Mouse (Mus musculus): ENCODE data around the gene Tpmt. TPM values are rescaled to one million over a fixed set of nuclear protein-coding genes. Genes with fewer than 3 reads are reported as not detected.

Gene Tpmt
- polyA plus RNA-seq, 1 experiment from 2014 or later: 28.4 TPM

- peaks cover 25% of the 10 kb centered on the region; the same call in 1 of the 2 replicates for H3K36me3 ChIP-seq (ENCODE audit: insufficient read depth)
- no peak overlapping the region for H3K4me2 ChIP-seq
- no peak for DNase-seq
- no peak for TF ChIP-seq CTCF (IDR thresholded peaks at IDR 0.05; ENCODE audit: low read depth)
- no peak for ATAC-seq (ENCODE audit: insufficient read depth)
- no peaks in the 10 kb centered on the region for H3K27me3 ChIP-seq (ENCODE audit: insufficient read depth, low read length)
- no peak overlapping the region for H3K9ac ChIP-seq
- no peak overlapping the region for H3K4me3 ChIP-seq (ENCODE audit: low read depth, low read length)
- no peaks in the 10 kb centered on the region for H3K4me1 ChIP-seq (ENCODE audit: insufficient read depth)
- H3K9me3 ChIP-seq (ENCODE audit: low read depth, low read length): no peaks in the 10 kb centered on the region
- WGBS: 92% methylated on average over 5 of the region's 5 CpGs
- no peak overlapping the region for H3K27ac ChIP-seq (ENCODE audit: low read depth)
These were observed 12.2 kb upstream of the Tpmt start for GRCm38 (mm10) chr13:47056781-47057180.

DNA sequence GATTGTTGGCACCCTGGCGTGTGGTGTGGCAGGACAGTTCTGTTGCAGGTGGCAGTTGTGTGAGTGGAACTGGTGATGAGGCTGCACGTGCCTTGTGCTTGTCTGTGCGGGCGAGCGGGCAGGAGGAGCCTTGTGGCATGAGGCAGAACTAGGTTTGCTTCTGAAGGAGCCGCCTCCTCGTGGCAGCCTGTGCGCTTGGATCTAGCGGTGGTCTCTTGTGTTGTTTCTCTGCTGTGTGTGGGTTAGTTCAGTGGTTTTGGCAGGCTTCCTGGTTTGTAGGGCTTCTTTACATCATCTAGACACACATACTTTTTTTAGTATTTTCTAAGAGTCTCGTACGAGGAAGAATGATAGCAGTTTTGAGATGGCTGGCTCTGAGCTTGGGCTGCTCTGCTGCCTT lies 11.6 kb upstream of the Tpmt start:
- H3K9me3 ChIP-seq (ENCODE audit: low read depth, low read length): no peaks in the 10 kb centered on the region
- no peaks in the 10 kb centered on the region for H3K4me1 ChIP-seq (ENCODE audit: insufficient read depth)
- no peak overlapping the region for H3K4me3 ChIP-seq (ENCODE audit: low read depth, low read length)
- ATAC-seq (ENCODE audit: insufficient read depth) (no peak), DNase-seq (no peak)
- H3K36me3 ChIP-seq (ENCODE audit: insufficient read depth): peaks cover 24% of the 10 kb centered on the region; the same call in 1 of the 2 replicates
- no peak overlapping the region for H3K9ac ChIP-seq
- no peak overlapping the region for H3K4me2 ChIP-seq
- H3K27ac ChIP-seq (ENCODE audit: low read depth): no peak overlapping the region
- WGBS: 87% methylated on average over 11 of the region's 11 CpGs
- H3K27me3 ChIP-seq (ENCODE audit: insufficient read depth, low read length): no peaks in the 10 kb centered on the region
- no peak for TF ChIP-seq CTCF (IDR thresholded peaks at IDR 0.05; ENCODE audit: low read depth)

DNA sequence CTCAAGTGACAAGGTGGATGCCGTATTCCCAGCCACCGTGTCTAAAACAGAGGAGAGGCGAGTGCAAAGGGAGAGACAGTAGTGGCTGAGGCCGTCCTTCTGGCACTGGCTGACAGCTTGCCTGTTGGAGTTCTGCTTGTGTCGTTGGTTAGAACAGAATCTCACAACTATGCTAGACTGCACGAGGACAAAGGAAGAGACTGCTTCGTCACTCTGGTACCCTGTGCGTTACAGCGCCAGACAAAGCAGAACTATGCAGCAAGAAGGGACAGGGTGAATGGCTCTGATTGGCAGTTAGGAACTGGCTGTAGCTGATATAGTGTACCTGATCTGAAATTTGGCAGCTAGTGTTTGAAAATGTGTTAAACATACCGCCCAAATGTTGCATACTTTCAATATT lies 9.4 kb upstream of the Tpmt start:
- H3K4me1 ChIP-seq (ENCODE audit: insufficient read depth): no peaks in the 10 kb centered on the region
- DNase-seq (no peak), ATAC-seq (ENCODE audit: insufficient read depth) (no peak)
- WGBS: 81% methylated on average over 10 of the region's 10 CpGs
- H3K27ac ChIP-seq (ENCODE audit: low read depth): no peak overlapping the region
- H3K4me3 ChIP-seq (ENCODE audit: low read depth, low read length): no peak overlapping the region
- H3K27me3 ChIP-seq (ENCODE audit: insufficient read depth, low read length): no peaks in the 10 kb centered on the region
- peaks cover 17% of the 10 kb centered on the region; the same call in 1 of the 2 replicates for H3K36me3 ChIP-seq (ENCODE audit: insufficient read depth)
- no peak overlapping the region for H3K4me2 ChIP-seq
- no peaks in the 10 kb centered on the region for H3K9me3 ChIP-seq (ENCODE audit: low read depth, low read length)
- TF ChIP-seq CTCF (IDR thresholded peaks at IDR 0.05; ENCODE audit: low read depth): no peak
- H3K9ac ChIP-seq: no peak overlapping the region

- 58% methylated on average over 4 of the region's 4 CpGs for WGBS
- Histone ChIP-seq H3K9me3 (ENCODE audit: low read depth, low read length) (no peaks in the 10 kb centered on the region), H3K4me3 (ENCODE audit: low read depth, low read length) (no peak overlapping the region), H3K4me1 (ENCODE audit: insufficient read depth) (no peaks in the 10 kb centered on the region), H3K27ac (ENCODE audit: low read depth) (no peak overlapping the region), H3K27me3 (ENCODE audit: insufficient read depth, low read length) (no peaks in the 10 kb centered on the region), H3K36me3 (ENCODE audit: insufficient read depth) (peaks cover 18% of the 10 kb centered on the region; the same call in 1 of the 2 replicates), H3K4me2 (no peak overlapping the region), H3K9ac (no peak overlapping the region)
- ATAC-seq (ENCODE audit: insufficient read depth) (no peak), DNase-seq (no peak)
- TF ChIP-seq CTCF (IDR thresholded peaks at IDR 0.05; ENCODE audit: low read depth): no peak
These were observed 5.5 kb upstream of the Tpmt start for GRCm38 (mm10) chr13:47050009-47050408.

DNA sequence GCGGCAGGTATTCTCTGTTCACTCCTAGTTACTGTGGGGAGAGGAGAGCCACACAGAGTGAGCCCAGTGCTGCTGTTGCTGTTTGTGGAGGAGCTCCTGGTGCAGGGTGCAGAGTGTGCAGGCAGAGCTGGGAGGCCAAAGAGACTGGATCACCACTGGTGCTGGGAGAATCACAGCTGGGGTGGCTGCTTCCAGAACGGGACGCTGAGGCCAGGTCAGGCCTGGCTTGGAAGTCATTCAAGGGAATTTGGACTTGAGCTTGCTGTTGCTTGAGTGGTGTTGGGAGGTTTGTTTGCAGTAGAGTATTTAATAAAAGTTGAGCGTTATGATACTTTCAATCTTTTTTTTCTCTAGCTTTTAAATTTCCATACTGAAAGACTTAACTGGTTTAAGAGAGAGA lies 3.5 kb upstream of the Tpmt start:
- H3K9me3 ChIP-seq (ENCODE audit: low read depth, low read length): no peaks in the 10 kb centered on the region
- no peak for TF ChIP-seq CTCF (IDR thresholded peaks at IDR 0.05; ENCODE audit: low read depth)
- H3K4me1 ChIP-seq (ENCODE audit: insufficient read depth): peaks cover 4% of the 10 kb centered on the region; the same call in 1 of the 2 replicates
- 0 out of 2 replicates have a peak, but pooled peaks cover 13% of the 10 kb centered on the region for H3K36me3 ChIP-seq (ENCODE audit: insufficient read depth)
- no peak overlapping the region for H3K4me2 ChIP-seq
- WGBS: 83% methylated on average over 4 of the region's 4 CpGs
- H3K9ac ChIP-seq: no peak overlapping the region
- no peak for DNase-seq
- H3K27ac ChIP-seq (ENCODE audit: low read depth): no peak overlapping the region
- no peaks in the 10 kb centered on the region for H3K27me3 ChIP-seq (ENCODE audit: insufficient read depth, low read length)
- ATAC-seq (ENCODE audit: insufficient read depth): no peak
- H3K4me3 ChIP-seq (ENCODE audit: low read depth, low read length): no peak overlapping the region

GRCm38 (mm10) chr13:47043833-47044616 lies 512 bp downstream of the Tpmt start:
- TF ChIP-seq CTCF (IDR thresholded peaks at IDR 0.05; ENCODE audit: low read depth): no peak
- peak; percentile 18 for DNase-seq
- ATAC-seq (ENCODE audit: insufficient read depth): peak; percentile 0

GRCm38 (mm10) chr13:47043030-47043680 lies 1.4 kb downstream of the Tpmt start, which contains the start of gene Kdm1b:
Gene Kdm1b (plus strand): TSS chr13:47043499.
- Histone ChIP-seq H3K4me3 (ENCODE audit: low read depth, low read length) (peak within 1 kb of the TSS; percentile 84), H3K4me1 (ENCODE audit: insufficient read depth) (peaks cover 4% of the 10 kb centered on the region; the same call in 1 of the 2 replicates), H3K4me2 (peak within 1 kb of the TSS; percentile 100), H3K9me3 (ENCODE audit: low read depth, low read length) (no peaks in the 10 kb centered on the region), H3K27me3 (ENCODE audit: insufficient read depth, low read length) (no peaks in the 10 kb centered on the region), H3K36me3 (ENCODE audit: insufficient read depth) (no peaks in the 10 kb centered on the region), H3K27ac (ENCODE audit: low read depth) (no peak within 1 kb of the TSS), H3K9ac (peak within 1 kb of the TSS; percentile 64)
- 1% methylated on average over 47 of the region's 48 CpGs for WGBS
- DNase-seq (peak; percentile 99), ATAC-seq (ENCODE audit: insufficient read depth) (peak; percentile 97)
- no peak for TF ChIP-seq CTCF (IDR thresholded peaks at IDR 0.05; ENCODE audit: low read depth)

More at GRCm38 (mm10) chr13:47043833-47044616, 512 bp downstream of the Tpmt start:
- H3K9me3 ChIP-seq (ENCODE audit: low read depth, low read length): no peaks in the 10 kb centered on the region
- 1% methylated on average over 45 of the region's 45 CpGs for WGBS
- peak overlapping the region; percentile 64 for H3K9ac ChIP-seq
- peak overlapping the region; percentile 100 for H3K4me2 ChIP-seq
- peak overlapping the region; percentile 84 for H3K4me3 ChIP-seq (ENCODE audit: low read depth, low read length)
- H3K27ac ChIP-seq (ENCODE audit: low read depth): no peak overlapping the region
- peaks cover 4% of the 10 kb centered on the region; the same call in 1 of the 2 replicates for H3K4me1 ChIP-seq (ENCODE audit: insufficient read depth)
- H3K27me3 ChIP-seq (ENCODE audit: insufficient read depth, low read length): no peaks in the 10 kb centered on the region
- 0 out of 2 replicates have a peak, but pooled peaks cover 5% of the 10 kb centered on the region for H3K36me3 ChIP-seq (ENCODE audit: insufficient read depth)

Data from lung, embryonic 14.5 days (tissue).